Mouse (Mus musculus): ENCODE data around the gene Gpcpd1. TPM values are rescaled to one million over a fixed set of nuclear protein-coding genes. Genes with fewer than 3 reads are reported as not detected.

Gpcpd1 gene
- 96.0 TPM for total RNA-seq (2023)

DNA sequence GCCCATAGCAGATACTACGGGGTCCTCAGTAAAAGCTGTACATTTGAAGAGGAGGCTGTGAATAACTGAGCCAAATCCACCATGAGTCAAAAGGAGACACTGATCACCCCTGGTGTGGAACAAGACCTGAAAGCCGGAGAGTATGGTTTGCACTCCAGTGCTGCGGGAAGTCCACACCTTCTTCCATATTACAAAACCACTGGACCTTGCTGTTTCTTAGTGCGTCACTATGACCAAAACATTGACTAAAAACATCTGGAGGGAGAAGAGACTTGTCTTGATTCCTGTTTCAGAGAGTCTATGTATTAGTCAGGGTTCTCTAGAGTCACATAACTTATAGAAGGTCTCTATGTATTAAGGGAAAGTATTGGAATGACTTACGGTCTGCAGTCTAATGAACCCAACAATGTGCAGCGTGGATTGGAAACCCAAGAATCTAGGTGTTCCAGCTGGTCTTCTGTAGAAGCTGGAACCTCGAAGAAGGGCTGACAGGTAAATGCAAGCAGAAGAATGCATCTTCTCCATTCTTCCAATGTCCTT is at the start of gene Gpcpd1:
TSS of gene Gpcpd1 (minus strand) at position 490 of the 540 bp plus-strand sequence.

Other genes with a start within 250 kb of the Gpcpd1 start
- gene Prokr2, start 202.3 kb downstream of the Gpcpd1 start, total RNA-seq (2023) = not detected
- gene Shld1, start 99.2 kb upstream of the Gpcpd1 start, total RNA-seq (2023) = 29.8 TPM
- not detected for gene Chgb, start 193.5 kb upstream of the Gpcpd1 start, total RNA-seq (2023)
- gene Trmt6, start 228.3 kb upstream of the Gpcpd1 start, total RNA-seq (2023) = 38.1 TPM
- 3.8 TPM for gene Mcm8, start 228.4 kb upstream of the Gpcpd1 start, total RNA-seq (2023)